Mouse (Mus musculus): ENCODE measurements around the gene C1ql4. TPM values are rescaled to one million over a fixed set of nuclear protein-coding genes. Genes with fewer than 3 reads are reported as not detected.

C1ql4 gene
- total and polyA plus RNA-seq, 2 experiments from 2014 or later, result 5.7 to 8.6 TPM

DNA sequence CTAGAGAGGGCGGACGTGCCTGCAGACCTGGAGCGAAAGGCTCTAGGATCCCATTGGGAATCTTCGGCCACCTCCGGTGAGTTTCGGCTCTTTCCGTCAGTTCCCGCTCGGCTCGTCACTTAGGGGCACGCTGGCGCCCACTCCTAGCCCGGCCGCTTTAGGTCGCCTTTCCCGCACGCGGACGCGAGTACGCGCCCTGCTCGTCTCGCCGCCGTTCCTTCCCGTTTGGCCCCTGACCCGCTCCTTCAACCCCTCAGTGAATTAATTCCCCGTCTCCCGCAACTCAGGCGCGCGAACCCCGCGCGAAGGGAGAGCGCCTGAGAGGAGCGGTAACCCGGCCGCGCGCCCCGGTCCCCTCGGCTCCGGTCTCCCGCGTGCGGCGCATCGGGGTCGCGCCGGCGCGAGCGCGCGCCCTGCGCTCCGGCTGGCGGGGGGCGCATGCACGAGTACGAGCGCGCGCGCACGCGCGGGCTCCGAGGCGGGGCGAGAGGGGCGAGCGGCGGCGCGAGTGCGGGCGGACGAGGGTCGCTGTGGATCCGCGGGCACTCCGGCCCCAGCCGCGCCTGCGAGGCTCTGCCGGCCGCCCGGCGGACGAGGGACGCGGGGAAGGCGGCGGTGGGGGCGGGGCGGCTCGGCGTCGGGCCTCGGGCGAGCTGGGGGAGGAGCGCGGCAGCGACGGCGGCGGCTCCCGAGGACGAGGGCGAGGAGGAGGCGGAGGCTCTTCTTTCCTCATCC, 38.6 kb upstream of the C1ql4 start:
- WGBS, result 2% methylated on average over 97 of the region's 115 CpGs

DNA sequence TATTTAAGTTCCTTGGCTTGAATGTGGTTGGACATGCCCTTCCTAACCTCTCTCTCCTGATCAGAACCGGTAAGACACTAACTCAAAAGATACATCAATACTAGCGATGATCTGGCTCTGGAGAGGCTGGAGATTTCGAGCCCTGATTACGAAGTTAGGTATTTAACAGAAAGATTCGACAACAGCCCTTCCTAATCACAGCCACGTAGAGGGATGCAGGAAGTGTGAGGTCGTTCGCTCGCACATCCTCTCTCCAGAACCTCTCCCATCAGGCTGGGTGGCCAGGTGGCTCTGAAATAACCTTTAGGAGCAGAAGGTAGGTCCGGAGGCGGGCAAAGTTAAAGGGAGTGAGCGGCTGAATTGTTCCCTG, 38.1 kb upstream of the C1ql4 start, which contains the start of gene Spats2:
Gene Spats2 (plus strand): TSS at position 206 of the 370 bp plus-strand sequence.
- Histone ChIP-seq H3K4me3 (ENCODE audit: low read length) (peak within 1 kb of the TSS; percentile 80), H3K27me3 (ENCODE audit: insufficient read depth, low read length) (no peaks in the 10 kb centered on the region), H3K9ac (replicated peaks; ENCODE audit: low read length) (peak within 1 kb of the TSS; percentile 88), H3K27ac (peak within 1 kb of the TSS; percentile 91), H3K9me3 (ENCODE audit: low read length) (no peaks in the 10 kb centered on the region), H3K4me1 (ENCODE audit: insufficient read depth, low read length) (no peaks in the 10 kb centered on the region), H3K36me3 (ENCODE audit: insufficient read depth, low read length) (no peaks in the 10 kb centered on the region), H3K4me2 (ENCODE audit: low read depth, low read length) (peak within 1 kb of the TSS; percentile 63)
- ATAC-seq (no peak), DNase-seq (ENCODE audit: low spot score) (no peak)
- WGBS, result 2% methylated on average over 12 of the region's 12 CpGs
- TF ChIP-seq CTCF (IDR thresholded peaks at IDR 0.05; ENCODE audit: low read depth), result no peak

More for the DNA sequence above, 38.6 kb upstream of the C1ql4 start:
- DNase-seq (ENCODE audit: low spot score), result peak; percentile 94
- Histone ChIP-seq H3K27ac (peak overlapping the region; percentile 91), H3K9ac (replicated peaks; ENCODE audit: low read length) (peak overlapping the region; percentile 88), H3K27me3 (ENCODE audit: insufficient read depth, low read length) (no peaks in the 10 kb centered on the region), H3K4me3 (ENCODE audit: low read length) (peak overlapping the region; percentile 80), H3K9me3 (ENCODE audit: low read length) (no peaks in the 10 kb centered on the region), H3K4me1 (ENCODE audit: insufficient read depth, low read length) (no peaks in the 10 kb centered on the region), H3K36me3 (ENCODE audit: insufficient read depth, low read length) (no peaks in the 10 kb centered on the region), H3K4me2 (ENCODE audit: low read depth, low read length) (peak overlapping the region; percentile 63)
- peak; percentile 92 for ATAC-seq
- TF ChIP-seq CTCF (IDR thresholded peaks at IDR 0.05; ENCODE audit: low read depth), result no peak; the same call in 1 of the 2 replicates

DNA sequence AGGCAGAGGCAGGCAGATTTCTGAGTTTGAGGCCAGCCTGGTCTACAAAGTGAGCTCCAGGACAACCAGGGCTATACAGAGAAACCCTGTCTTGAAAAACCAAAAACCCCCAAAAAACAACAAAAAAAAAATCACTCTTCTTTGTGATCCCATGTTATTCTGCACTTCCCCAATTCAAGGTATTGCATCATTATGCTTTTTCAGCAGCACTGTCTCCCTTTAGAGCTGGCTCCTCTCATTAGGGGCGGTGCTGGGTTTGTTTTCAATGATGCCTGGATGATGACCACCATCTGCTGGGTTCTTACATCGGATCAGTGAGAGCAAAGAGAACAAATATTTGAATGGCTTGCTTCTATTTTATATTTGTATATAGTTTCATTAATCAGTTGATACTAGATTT, 35.0 kb upstream of the C1ql4 start:
- H3K9ac ChIP-seq (replicated peaks; ENCODE audit: low read length), result no peak overlapping the region
- no peak overlapping the region for H3K4me2 ChIP-seq (ENCODE audit: low read depth, low read length)
- no peaks in the 10 kb centered on the region for H3K36me3 ChIP-seq (ENCODE audit: insufficient read depth, low read length)
- no peaks in the 10 kb centered on the region for H3K9me3 ChIP-seq (ENCODE audit: low read length)
- no peak overlapping the region for H3K27ac ChIP-seq
- no peaks in the 10 kb centered on the region for H3K4me1 ChIP-seq (ENCODE audit: insufficient read depth, low read length)
- no peak for TF ChIP-seq CTCF (IDR thresholded peaks at IDR 0.05; ENCODE audit: low read depth)
- no peak for ATAC-seq
- no peak overlapping the region for H3K4me3 ChIP-seq (ENCODE audit: low read length)
- WGBS, result 78% methylated on average over 2 of the region's 2 CpGs
- no peaks in the 10 kb centered on the region for H3K27me3 ChIP-seq (ENCODE audit: insufficient read depth, low read length)
- DNase-seq (ENCODE audit: low spot score), result no peak

DNA sequence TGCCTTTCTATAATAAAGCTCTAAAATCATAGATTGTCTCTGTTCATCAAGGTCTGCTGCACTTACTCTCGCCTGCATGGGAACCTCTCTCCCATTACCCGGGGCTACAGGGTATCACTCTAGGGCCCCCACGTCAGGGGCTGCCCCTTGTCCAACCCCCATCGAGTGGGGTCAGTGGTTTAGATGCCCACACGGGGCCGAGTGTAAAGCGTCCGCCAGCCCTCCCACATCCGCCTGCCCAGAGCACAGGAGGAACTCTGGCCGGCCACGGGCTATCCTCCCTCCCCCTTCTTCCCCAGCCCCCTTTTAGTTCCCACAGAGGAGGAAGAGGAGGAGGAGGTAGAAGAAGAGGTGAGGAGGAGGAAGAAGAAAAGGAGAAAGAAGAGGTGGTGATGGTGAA, 33.2 kb upstream of the C1ql4 start:
- H3K9me3 ChIP-seq (ENCODE audit: low read length), result no peaks in the 10 kb centered on the region
- no peaks in the 10 kb centered on the region for H3K36me3 ChIP-seq (ENCODE audit: insufficient read depth, low read length)
- ATAC-seq (no peak), DNase-seq (ENCODE audit: low spot score) (no peak)
- WGBS, result 15% methylated on average over 11 of the region's 11 CpGs
- no peak for TF ChIP-seq CTCF (IDR thresholded peaks at IDR 0.05; ENCODE audit: low read depth)
- H3K27ac ChIP-seq, result no peak overlapping the region
- no peak overlapping the region for H3K4me2 ChIP-seq (ENCODE audit: low read depth, low read length)
- no peak overlapping the region for H3K4me3 ChIP-seq (ENCODE audit: low read length)
- H3K4me1 ChIP-seq (ENCODE audit: insufficient read depth, low read length), result no peaks in the 10 kb centered on the region
- no peak overlapping the region for H3K9ac ChIP-seq (replicated peaks; ENCODE audit: low read length)
- no peaks in the 10 kb centered on the region for H3K27me3 ChIP-seq (ENCODE audit: insufficient read depth, low read length)

DNA sequence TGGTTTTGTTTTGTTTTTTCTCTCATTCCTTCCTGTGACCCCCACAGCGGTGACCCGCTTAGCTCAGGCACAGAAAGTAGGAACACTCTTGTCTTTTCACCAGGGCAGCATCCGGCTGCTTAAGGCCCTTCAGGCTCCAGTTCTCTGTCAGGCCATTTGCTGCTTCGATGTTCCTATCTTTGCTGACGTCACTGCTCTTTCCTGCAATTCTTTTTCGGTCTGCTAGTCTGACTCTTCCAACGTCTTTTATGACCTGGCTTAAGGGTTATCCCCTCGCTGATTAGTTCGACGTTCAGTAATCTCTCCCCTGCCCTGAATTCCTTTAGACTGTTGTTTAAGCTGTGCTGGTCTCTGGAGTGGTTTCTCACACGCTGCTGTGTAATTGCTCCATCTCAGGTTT, 28.9 kb upstream of the C1ql4 start:
- ATAC-seq, result no peak
- H3K27ac ChIP-seq, result no peak overlapping the region
- H3K27me3 ChIP-seq (ENCODE audit: insufficient read depth, low read length), result no peaks in the 10 kb centered on the region
- H3K9ac ChIP-seq (replicated peaks; ENCODE audit: low read length), result no peak overlapping the region
- no peak for TF ChIP-seq CTCF (IDR thresholded peaks at IDR 0.05; ENCODE audit: low read depth)
- no peak overlapping the region for H3K4me3 ChIP-seq (ENCODE audit: low read length)
- H3K4me2 ChIP-seq (ENCODE audit: low read depth, low read length), result no peak overlapping the region
- H3K36me3 ChIP-seq (ENCODE audit: insufficient read depth, low read length), result no peaks in the 10 kb centered on the region
- WGBS, result 69% methylated on average over 11 of the region's 11 CpGs
- no peak for DNase-seq (ENCODE audit: low spot score)
- no peaks in the 10 kb centered on the region for H3K4me1 ChIP-seq (ENCODE audit: insufficient read depth, low read length)
- H3K9me3 ChIP-seq (ENCODE audit: low read length), result no peaks in the 10 kb centered on the region

DNA sequence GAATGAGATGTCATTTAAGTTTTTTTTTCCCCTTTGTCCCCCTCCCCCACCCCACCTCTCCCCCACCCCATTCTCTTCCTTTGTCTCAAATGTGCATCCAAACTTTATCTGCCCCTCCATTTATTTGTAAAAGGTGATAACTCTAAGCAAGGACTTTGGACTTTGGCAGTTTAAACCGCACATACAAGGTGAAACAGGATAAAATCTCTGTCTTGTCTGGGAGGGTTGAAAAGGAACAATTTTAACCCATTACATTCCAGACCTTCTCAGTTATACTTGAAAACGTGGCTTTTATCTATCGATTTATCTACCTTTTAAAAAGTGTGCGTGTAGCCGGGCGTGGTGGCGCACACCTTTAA, 27.4 kb upstream of the C1ql4 start:
- DNase-seq (ENCODE audit: low spot score), result no peak

DNA sequence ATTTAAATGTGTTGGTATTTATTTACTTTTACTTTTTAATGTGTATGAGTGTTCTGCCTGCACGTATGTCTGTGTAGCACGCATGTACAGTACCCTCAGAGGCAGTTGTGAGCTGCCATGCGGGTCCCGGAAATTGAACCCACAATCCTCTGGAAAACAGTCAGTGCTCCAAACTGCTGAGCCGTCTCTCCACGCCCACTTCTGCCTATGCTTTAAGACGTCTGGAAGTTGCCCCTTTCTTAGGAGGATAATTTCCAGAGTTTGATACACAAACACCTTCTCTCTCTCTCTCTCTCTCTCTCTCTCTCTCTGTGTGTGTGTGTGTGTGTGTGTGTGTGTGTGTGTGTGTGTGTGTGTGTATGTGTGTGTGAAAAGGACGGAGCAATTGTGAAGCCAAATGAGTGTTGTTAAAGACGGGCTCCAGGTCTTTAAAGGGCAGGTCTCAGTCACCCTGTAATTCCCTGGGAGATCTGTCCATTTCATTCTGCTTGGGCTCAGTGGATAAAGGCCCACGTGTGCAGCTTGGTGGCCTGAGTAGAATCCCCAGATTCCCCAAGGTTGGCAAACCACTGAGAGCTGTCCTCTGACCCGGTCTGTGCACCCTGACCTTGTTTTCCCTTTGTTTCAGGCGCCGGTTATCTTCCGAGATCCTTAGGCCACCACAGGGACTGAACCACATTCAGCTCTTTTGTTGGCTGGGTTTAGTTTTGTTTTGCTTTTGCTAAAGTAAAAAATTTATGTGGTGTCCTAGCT, 26.9 kb upstream of the C1ql4 start:
- WGBS, result 45% methylated on average over 14 of the region's 14 CpGs
- no peak for ATAC-seq
- no peaks in the 10 kb centered on the region for H3K4me1 ChIP-seq (ENCODE audit: insufficient read depth, low read length)

More for the DNA sequence above, 27.4 kb upstream of the C1ql4 start:
- TF ChIP-seq CTCF (IDR thresholded peaks at IDR 0.05; ENCODE audit: low read depth), result no peak
- H3K4me3 ChIP-seq (ENCODE audit: low read length), result no peak overlapping the region
- no peaks in the 10 kb centered on the region for H3K36me3 ChIP-seq (ENCODE audit: insufficient read depth, low read length)
- no peak overlapping the region for H3K9ac ChIP-seq (replicated peaks; ENCODE audit: low read length)
- H3K9me3 ChIP-seq (ENCODE audit: low read length), result no peaks in the 10 kb centered on the region
- H3K4me2 ChIP-seq (ENCODE audit: low read depth, low read length), result no peak overlapping the region
- no peaks in the 10 kb centered on the region for H3K27me3 ChIP-seq (ENCODE audit: insufficient read depth, low read length)
- H3K4me1 ChIP-seq (ENCODE audit: insufficient read depth, low read length), result no peaks in the 10 kb centered on the region
- 88% methylated on average over 7 of the region's 7 CpGs for WGBS
- ATAC-seq, result no peak
- H3K27ac ChIP-seq, result no peak overlapping the region

More for the DNA sequence above, 26.9 kb upstream of the C1ql4 start:
- Histone ChIP-seq H3K9ac (replicated peaks; ENCODE audit: low read length) (no peak overlapping the region), H3K27ac (no peak overlapping the region), H3K36me3 (ENCODE audit: insufficient read depth, low read length) (no peaks in the 10 kb centered on the region), H3K4me3 (ENCODE audit: low read length) (no peak overlapping the region), H3K4me2 (ENCODE audit: low read depth, low read length) (no peak overlapping the region), H3K9me3 (ENCODE audit: low read length) (no peaks in the 10 kb centered on the region), H3K27me3 (ENCODE audit: insufficient read depth, low read length) (no peaks in the 10 kb centered on the region)
- TF ChIP-seq CTCF (IDR thresholded peaks at IDR 0.05; ENCODE audit: low read depth), result no peak
- DNase-seq (ENCODE audit: low spot score), result no peak

Measured in hindbrain, postnatal 0 days (tissue).